Mouse (Mus musculus): ENCODE results near the gene Rnf157. TPM values are rescaled to one million over a fixed set of nuclear protein-coding genes. Genes with fewer than 3 reads are reported as not detected.

The Rnf157 gene
- polyA plus RNA-seq, 2 experiments, result 17.3 to 20.1 TPM

DNA sequence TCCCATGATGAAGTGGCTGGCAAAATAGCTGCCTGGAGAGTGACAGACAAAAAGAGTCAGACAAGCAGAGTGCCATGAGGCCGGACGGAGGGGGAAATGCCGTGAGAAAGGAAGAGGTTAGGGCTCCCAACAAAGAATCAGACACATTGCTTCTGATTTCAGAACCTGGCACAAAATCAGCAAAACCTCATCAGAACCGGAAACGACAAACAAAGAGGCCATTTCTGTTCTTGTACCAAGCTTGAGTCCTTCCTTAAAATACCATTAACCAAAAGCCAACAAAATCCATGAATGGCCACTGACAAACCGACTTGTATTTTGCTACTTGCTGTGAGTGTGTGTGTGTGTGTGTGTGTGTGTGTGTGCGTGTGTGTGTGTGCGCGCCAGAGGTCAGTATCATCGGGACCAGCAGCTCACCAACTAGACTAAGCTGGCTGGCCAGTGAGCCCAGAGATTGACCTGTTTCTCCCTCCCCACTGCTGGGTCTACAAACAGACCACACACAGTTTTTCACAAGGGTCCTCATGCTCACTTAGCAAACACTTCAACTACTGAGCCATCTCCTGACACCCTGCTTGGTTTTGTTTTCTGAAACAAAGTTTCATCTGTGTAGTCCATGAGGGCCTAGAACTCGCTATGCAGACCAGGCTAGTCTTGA is 16.4 kb downstream of the Rnf157 start:
- no peaks in the 10 kb centered on the region for H3K27me3 ChIP-seq (ENCODE audit: control insufficient read depth, insufficient read depth, low read length)
- ATAC-seq (ENCODE audit: low FRiP score, low read depth) (no peak), DNase-seq (ENCODE audit: low spot score) (no peak)
- no peak overlapping the region for H3K27ac ChIP-seq (replicated peaks; ENCODE audit: low read depth, low read length)
- no peak overlapping the region for H3K9ac ChIP-seq (ENCODE audit: low read depth, low read length, severe bottlenecking)
- no peaks in the 10 kb centered on the region for H3K9me3 ChIP-seq (ENCODE audit: control insufficient read depth, low read length)
- H3K4me1 ChIP-seq (ENCODE audit: control insufficient read depth, insufficient read depth, low read length), result no peaks in the 10 kb centered on the region
- no peak for TF ChIP-seq POLR2A (IDR thresholded peaks at IDR 0.05; ENCODE audit: borderline replicate concordance, extremely low read depth, insufficient read depth, insufficient read length)
- 91% methylated on average over 11 of the region's 11 CpGs for WGBS
- peaks cover 14% of the 10 kb centered on the region for H3K36me3 ChIP-seq (ENCODE audit: control insufficient read depth, insufficient read depth, low read length)
- no peak overlapping the region for H3K4me3 ChIP-seq (replicated peaks; ENCODE audit: low read length)
- H3K4me2 ChIP-seq (replicated peaks; ENCODE audit: low read depth, low read length, severe bottlenecking), result no peak overlapping the region

DNA sequence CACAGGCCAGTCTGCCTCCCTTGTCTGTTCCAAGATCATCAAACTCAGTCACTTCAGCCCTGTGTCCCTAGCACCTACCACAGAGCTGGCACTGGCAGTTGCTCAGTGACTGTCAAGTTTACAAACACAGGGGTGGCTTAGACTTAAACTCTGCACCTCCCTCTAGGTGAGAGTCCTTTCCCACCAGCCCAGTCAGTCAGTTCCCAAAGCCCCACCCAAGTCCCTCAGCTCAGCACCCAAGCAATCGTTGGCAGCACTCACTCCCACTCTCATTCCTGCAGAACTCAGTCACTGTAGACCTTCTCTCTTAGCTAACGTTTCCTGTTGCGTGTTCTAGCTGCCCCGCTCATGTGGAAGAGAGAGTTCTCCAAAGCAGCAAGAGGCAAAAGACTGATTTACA is 18.1 kb downstream of the Rnf157 start:
- H3K4me2 ChIP-seq (replicated peaks; ENCODE audit: low read depth, low read length, severe bottlenecking), result no peak overlapping the region
- DNase-seq (ENCODE audit: low spot score) (no peak), ATAC-seq (ENCODE audit: low FRiP score, low read depth) (no peak)
- no peak for TF ChIP-seq POLR2A (IDR thresholded peaks at IDR 0.05; ENCODE audit: borderline replicate concordance, extremely low read depth, insufficient read depth, insufficient read length)
- 82% methylated on average over 4 of the region's 4 CpGs for WGBS
- H3K36me3 ChIP-seq (ENCODE audit: control insufficient read depth, insufficient read depth, low read length), result peaks cover 14% of the 10 kb centered on the region
- no peak overlapping the region for H3K27ac ChIP-seq (replicated peaks; ENCODE audit: low read depth, low read length)
- H3K4me3 ChIP-seq (replicated peaks; ENCODE audit: low read length), result no peak overlapping the region
- H3K9me3 ChIP-seq (ENCODE audit: control insufficient read depth, low read length), result no peaks in the 10 kb centered on the region
- no peak overlapping the region for H3K9ac ChIP-seq (ENCODE audit: low read depth, low read length, severe bottlenecking)
- H3K4me1 ChIP-seq (ENCODE audit: control insufficient read depth, insufficient read depth, low read length), result no peaks in the 10 kb centered on the region
- H3K27me3 ChIP-seq (ENCODE audit: control insufficient read depth, insufficient read depth, low read length), result no peaks in the 10 kb centered on the region

DNA sequence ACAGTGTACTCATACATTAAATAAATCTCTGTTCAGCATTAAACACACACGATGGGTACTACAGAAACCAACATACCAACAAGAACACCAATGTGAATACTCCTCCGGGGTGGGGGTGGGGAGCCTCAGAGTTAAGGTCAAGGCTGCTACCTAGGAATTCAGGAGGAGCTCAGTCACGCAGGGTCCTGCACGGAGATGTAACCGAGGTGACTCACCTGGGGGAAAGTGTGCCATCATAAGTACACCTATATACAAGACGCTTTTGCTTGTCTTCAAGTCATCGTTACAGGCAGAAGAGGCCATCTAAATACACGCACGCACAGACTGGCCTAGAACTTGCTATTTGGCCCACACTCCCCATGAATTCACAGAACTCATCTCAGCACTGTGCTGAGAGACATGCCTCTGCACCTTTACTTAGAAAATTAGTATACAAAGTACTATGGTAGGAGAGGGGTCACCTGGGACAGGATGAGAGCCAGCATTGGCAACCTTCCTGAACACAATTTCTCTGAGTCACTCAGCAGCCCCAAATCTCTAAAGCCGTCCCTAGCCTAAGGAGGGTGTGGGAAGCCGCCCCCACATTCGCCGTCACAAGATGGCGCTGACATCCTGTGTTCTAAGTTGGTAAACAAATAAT is 23.9 kb downstream of the Rnf157 start:
- H3K27me3 ChIP-seq (ENCODE audit: control insufficient read depth, insufficient read depth, low read length), result no peaks in the 10 kb centered on the region
- H3K4me3 ChIP-seq (replicated peaks; ENCODE audit: low read length), result no peak overlapping the region
- peaks cover 15% of the 10 kb centered on the region for H3K4me1 ChIP-seq (ENCODE audit: control insufficient read depth, insufficient read depth, low read length)
- no peak overlapping the region for H3K4me2 ChIP-seq (replicated peaks; ENCODE audit: low read depth, low read length, severe bottlenecking)
- H3K9ac ChIP-seq (ENCODE audit: low read depth, low read length, severe bottlenecking), result no peak overlapping the region
- H3K36me3 ChIP-seq (ENCODE audit: control insufficient read depth, insufficient read depth, low read length), result no peaks in the 10 kb centered on the region; the same call in 1 of the 2 replicates
- WGBS, result 64% methylated on average over 14 of the region's 14 CpGs
- no peak overlapping the region for H3K27ac ChIP-seq (replicated peaks; ENCODE audit: low read depth, low read length)
- no peak for TF ChIP-seq POLR2A (IDR thresholded peaks at IDR 0.05; ENCODE audit: borderline replicate concordance, extremely low read depth, insufficient read depth, insufficient read length)
- H3K9me3 ChIP-seq (ENCODE audit: control insufficient read depth, low read length), result no peaks in the 10 kb centered on the region
- ATAC-seq (ENCODE audit: low FRiP score, low read depth) (0 out of 2 replicates have a peak, but pooled peaks have one; percentile 45), DNase-seq (ENCODE audit: low spot score) (peak; percentile 49)

DNA sequence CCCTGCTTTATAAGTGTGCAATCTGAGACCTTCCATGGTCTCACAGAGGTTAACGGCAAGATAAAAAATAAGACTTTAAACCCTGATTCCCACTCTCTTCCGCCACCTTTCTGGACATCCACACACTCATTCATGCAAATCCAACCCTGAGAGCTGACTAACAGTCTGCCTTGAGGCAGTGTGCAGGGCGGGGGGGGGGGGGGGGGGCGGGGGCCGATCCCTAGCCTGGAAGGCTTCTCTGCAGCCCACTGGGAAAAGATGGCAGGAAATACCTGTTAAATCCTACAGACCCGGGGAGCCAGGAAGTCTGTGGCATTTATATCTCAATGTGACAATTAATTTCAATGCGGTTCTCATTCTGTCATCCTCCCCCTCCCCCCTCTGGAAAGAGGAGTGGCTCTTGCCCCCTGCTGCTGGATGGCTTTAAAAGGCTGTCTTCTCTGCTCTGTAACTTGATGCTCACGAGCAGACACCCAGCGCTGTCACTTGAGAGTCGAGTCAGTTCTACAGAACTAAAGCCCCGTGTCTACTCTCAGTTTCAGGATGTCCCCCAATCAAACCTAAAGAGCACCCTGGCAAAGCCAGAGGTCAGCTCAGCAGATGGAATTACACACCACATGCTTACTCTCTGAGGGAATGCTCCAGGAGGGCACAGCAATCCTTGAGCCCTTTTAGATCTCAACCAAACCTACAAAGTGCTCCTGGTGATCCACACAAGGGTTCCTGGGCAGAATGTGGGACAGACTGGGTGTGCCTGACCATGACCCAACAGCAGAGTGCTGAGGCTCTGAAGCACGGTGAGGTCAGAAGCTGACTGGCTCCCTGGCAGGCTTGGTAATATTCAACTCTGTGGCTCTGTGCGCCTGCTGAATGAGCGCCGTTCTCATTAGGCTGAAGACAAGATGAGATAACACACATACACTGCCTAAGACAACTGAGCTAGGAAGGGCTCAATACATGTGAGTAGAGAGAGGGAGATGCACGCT is 25.5 kb downstream of the Rnf157 start:
- Histone ChIP-seq H3K4me1 (ENCODE audit: control insufficient read depth, insufficient read depth, low read length) (peaks cover 15% of the 10 kb centered on the region), H3K9me3 (ENCODE audit: control insufficient read depth, low read length) (no peaks in the 10 kb centered on the region), H3K9ac (ENCODE audit: low read depth, low read length, severe bottlenecking) (peak overlapping the region; percentile 14; the same call in 1 of the 2 replicates), H3K4me2 (replicated peaks; ENCODE audit: low read depth, low read length, severe bottlenecking) (peak overlapping the region; percentile 32; the same call in 1 of the 2 replicates), H3K27ac (replicated peaks; ENCODE audit: low read depth, low read length) (0 out of 2 replicates have a peak overlapping the region, but pooled peaks have one; percentile 10), H3K4me3 (replicated peaks; ENCODE audit: low read length) (no peak overlapping the region), H3K27me3 (ENCODE audit: control insufficient read depth, insufficient read depth, low read length) (no peaks in the 10 kb centered on the region), H3K36me3 (ENCODE audit: control insufficient read depth, insufficient read depth, low read length) (peaks cover 4% of the 10 kb centered on the region; the same call in 1 of the 2 replicates)
- DNase-seq (ENCODE audit: low spot score) (peak; percentile 46), ATAC-seq (ENCODE audit: low FRiP score, low read depth) (peak; percentile 80)
- TF ChIP-seq POLR2A (IDR thresholded peaks at IDR 0.05; ENCODE audit: borderline replicate concordance, extremely low read depth, insufficient read depth, insufficient read length), result no peak
- WGBS, result 18% methylated on average over 14 of the region's 16 CpGs

DNA sequence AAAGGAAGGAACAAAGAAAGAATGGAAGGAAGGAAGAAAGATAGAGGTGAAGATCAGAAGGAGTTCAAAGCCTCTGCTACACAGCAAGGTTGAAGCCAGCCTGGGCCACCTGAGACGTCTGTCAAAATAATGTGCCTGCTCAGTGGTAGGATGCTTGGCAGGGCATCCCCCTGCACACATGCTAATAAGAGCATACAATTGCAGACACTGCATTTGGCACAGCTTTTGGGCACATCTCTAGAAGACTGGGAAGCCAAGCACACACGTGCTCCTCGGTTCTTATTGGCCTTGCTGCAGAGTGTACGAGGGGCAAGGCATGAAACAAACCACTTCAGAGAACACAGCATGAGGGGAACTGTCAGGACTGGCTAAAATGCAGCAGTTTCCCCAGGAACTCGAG is 26.8 kb downstream of the Rnf157 start:
- DNase-seq (ENCODE audit: low spot score), result no peak
- no peak overlapping the region for H3K27ac ChIP-seq (replicated peaks; ENCODE audit: low read depth, low read length)
- H3K9ac ChIP-seq (ENCODE audit: low read depth, low read length, severe bottlenecking), result 0 out of 2 replicates have a peak overlapping the region, but pooled peaks have one; percentile 12
- H3K36me3 ChIP-seq (ENCODE audit: control insufficient read depth, insufficient read depth, low read length), result peaks cover 10% of the 10 kb centered on the region; the same call in 1 of the 2 replicates
- no peaks in the 10 kb centered on the region for H3K9me3 ChIP-seq (ENCODE audit: control insufficient read depth, low read length)
- TF ChIP-seq POLR2A (IDR thresholded peaks at IDR 0.05; ENCODE audit: borderline replicate concordance, extremely low read depth, insufficient read depth, insufficient read length), result no peak
- 51% methylated on average over 5 of the region's 5 CpGs for WGBS
- H3K4me3 ChIP-seq (replicated peaks; ENCODE audit: low read length), result no peak overlapping the region
- peaks cover 15% of the 10 kb centered on the region for H3K4me1 ChIP-seq (ENCODE audit: control insufficient read depth, insufficient read depth, low read length)
- no peak for ATAC-seq (ENCODE audit: low FRiP score, low read depth)
- no peaks in the 10 kb centered on the region for H3K27me3 ChIP-seq (ENCODE audit: control insufficient read depth, insufficient read depth, low read length)
- no peak overlapping the region for H3K4me2 ChIP-seq (replicated peaks; ENCODE audit: low read depth, low read length, severe bottlenecking)
